Mouse (Mus musculus): Measurements from ENCODE around the gene Hoxd10. TPM values are rescaled to one million over a fixed set of nuclear protein-coding genes. Genes with fewer than 3 reads are reported as not detected.
A peak's percentile ranks its signal among the peaks of the same experiment; 100 is the strongest.

The Hoxd10 gene
- total and polyA plus RNA-seq, 2 experiments from 2014 or later = 0.22 TPM; not detected in 1

DNA sequence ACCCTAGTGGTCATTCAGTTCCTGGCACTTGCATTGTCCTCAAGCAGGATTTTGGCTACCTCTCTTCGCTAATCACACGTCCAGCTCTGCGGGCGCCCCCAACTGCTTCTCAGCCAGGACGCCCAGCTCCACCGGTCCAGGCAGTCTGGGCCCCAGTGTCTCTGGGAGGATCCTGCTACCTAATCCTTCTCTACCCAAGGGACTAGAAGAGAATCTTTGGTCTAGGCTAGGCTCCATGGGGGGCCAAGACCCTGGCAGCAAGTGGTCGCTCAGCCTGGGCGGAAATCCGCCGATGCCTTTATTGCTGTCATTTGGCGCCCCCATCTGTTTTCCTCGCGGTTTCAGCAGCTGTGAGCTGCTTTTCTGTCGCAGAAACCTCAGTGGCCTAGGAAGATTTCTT, 30.0 kb upstream of the Hoxd10 start:
- peak; percentile 73 for TF ChIP-seq CTCF (IDR thresholded peaks at IDR 0.05)
- H3K4me1 ChIP-seq (ENCODE audit: insufficient read depth, low read length) = no peaks in the 10 kb centered on the region
- H3K36me3 ChIP-seq (ENCODE audit: insufficient read depth, low read length) = no peaks in the 10 kb centered on the region
- DNase-seq (ENCODE audit: low spot score) (peak; percentile 83), ATAC-seq (ENCODE audit: low FRiP score) (peak; percentile 62; the same call in 1 of the 2 replicates)
- H3K27ac ChIP-seq (ENCODE audit: low read depth, low read length) = no peak overlapping the region
- H3K27me3 ChIP-seq (ENCODE audit: insufficient read depth, low read length) = peaks cover 72% of the 10 kb centered on the region
- 0% methylated on average over 14 of the region's 14 CpGs for WGBS
- no peaks in the 10 kb centered on the region for H3K9me3 ChIP-seq (ENCODE audit: low read length)
- H3K9ac ChIP-seq (replicated peaks; ENCODE audit: low read length, poor library complexity, severe bottlenecking) = no peak overlapping the region
- peak overlapping the region; percentile 36 for H3K4me2 ChIP-seq (ENCODE audit: low read depth, low read length, poor library complexity, severe bottlenecking)
- H3K4me3 ChIP-seq (ENCODE audit: low read depth, low read length) = peak overlapping the region; percentile 21; the same call in 1 of the 2 replicates

DNA sequence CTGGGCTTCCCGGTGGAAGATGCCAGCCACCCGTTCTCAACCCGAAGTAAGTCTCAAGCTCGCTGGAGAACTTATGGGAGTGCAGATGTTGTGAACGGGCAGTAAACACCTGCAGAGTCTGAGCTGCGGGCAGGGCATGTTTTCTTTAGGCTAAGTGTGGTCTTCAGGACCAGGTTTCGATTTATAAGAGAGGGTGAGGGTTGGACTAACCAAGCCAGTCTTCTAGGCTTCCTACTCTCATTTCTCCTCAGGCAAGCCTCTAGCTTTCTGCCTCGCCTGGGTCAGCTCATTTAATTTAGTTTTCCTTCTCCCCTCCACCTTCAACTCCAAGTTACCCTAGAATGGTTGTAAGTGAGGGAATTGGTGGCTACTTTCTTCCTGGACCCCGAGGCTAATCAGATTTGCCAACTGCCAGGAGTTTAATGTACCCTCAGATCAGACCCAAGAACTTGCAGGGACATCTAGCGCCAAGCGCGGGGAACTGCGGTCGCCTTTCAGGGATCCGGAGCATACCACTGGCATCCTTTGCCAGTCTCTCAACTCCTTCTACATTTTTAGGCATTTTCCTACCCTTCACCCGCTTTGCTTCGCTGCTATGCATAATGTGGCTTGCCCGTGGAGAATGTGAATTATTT, 28.3 kb upstream of the Hoxd10 start:
- Histone ChIP-seq H3K4me1 (ENCODE audit: insufficient read depth, low read length) (peaks cover under 1% of the 10 kb centered on the region; the same call in 1 of the 2 replicates), H3K9ac (replicated peaks; ENCODE audit: low read length, poor library complexity, severe bottlenecking) (no peak overlapping the region), H3K4me2 (ENCODE audit: low read depth, low read length, poor library complexity, severe bottlenecking) (no peak overlapping the region), H3K9me3 (ENCODE audit: low read length) (no peaks in the 10 kb centered on the region), H3K27me3 (ENCODE audit: insufficient read depth, low read length) (peaks cover 85% of the 10 kb centered on the region), H3K4me3 (ENCODE audit: low read depth, low read length) (no peak overlapping the region), H3K27ac (ENCODE audit: low read depth, low read length) (no peak overlapping the region), H3K36me3 (ENCODE audit: insufficient read depth, low read length) (no peaks in the 10 kb centered on the region)
- TF ChIP-seq CTCF (IDR thresholded peaks at IDR 0.05) = peak; percentile 84
- peak; percentile 77 for DNase-seq (ENCODE audit: low spot score)
- no peak for ATAC-seq (ENCODE audit: low FRiP score)
- 6% methylated on average over 18 of the region's 18 CpGs for WGBS

DNA sequence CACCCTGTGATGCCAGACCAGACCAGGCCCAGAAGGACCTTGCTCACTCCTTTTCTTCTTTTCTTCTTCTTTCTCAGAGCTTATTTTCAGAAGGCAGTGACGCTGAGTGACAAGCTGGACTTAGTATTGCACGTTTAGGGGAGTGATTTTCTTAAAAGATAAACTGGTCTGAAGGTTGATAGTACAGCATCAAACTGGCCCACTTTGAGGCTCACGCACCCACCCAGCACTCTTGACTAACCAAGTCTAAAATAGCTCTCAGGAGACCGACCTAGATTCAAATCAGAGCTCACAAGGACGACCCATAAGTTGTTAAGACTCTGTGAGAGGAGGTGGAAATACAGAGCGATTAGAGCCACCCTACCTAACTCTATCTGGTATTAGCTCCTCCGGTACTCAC, 25.3 kb upstream of the Hoxd10 start:
- no peak for TF ChIP-seq CTCF (IDR thresholded peaks at IDR 0.05)
- Histone ChIP-seq H3K9me3 (ENCODE audit: low read length) (no peaks in the 10 kb centered on the region), H3K9ac (replicated peaks; ENCODE audit: low read length, poor library complexity, severe bottlenecking) (no peak overlapping the region), H3K4me3 (ENCODE audit: low read depth, low read length) (no peak overlapping the region), H3K27me3 (ENCODE audit: insufficient read depth, low read length) (peaks cover 89% of the 10 kb centered on the region), H3K4me2 (ENCODE audit: low read depth, low read length, poor library complexity, severe bottlenecking) (no peak overlapping the region), H3K4me1 (ENCODE audit: insufficient read depth, low read length) (peaks cover 3% of the 10 kb centered on the region; the same call in 1 of the 2 replicates), H3K27ac (ENCODE audit: low read depth, low read length) (no peak overlapping the region), H3K36me3 (ENCODE audit: insufficient read depth, low read length) (no peaks in the 10 kb centered on the region)
- ATAC-seq (ENCODE audit: low FRiP score) (no peak), DNase-seq (ENCODE audit: low spot score) (no peak)
- 4% methylated on average over 7 of the region's 7 CpGs for WGBS

DNA sequence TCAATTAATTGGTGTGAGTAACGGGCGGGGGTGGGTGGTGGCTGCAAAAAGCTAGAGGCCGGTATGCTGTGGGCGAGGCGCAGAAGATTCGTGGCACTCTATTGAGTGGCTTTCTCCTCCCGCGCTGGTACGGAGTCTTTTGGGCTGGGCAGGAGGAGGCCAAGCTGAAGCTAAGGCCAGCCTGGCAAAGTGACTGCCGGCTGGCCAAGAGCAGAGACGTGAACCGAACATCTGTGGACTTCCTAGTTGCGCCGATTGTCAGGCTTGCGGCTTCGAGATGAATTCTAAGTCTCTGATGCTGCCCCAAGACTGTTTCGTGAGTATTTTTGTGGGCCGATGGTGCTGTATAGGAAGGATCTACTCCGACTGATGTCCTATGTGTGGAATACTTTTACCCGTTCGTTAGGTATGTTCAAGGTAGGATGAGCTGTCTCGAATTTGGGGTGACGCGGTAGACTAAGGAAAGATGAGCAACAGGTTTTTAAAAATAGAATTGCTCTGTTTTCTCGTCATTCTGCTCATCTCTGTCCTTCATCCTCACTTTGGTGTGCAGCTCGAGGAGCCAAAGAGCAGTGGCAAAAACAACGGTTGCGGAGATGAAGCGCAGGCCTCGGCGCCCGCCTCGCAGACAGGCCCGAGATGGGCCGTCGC, 24.4 kb upstream of the Hoxd10 start:
- WGBS = 2% methylated on average over 35 of the region's 36 CpGs
- Histone ChIP-seq H3K9me3 (ENCODE audit: low read length) (no peaks in the 10 kb centered on the region), H3K4me3 (ENCODE audit: low read depth, low read length) (no peak overlapping the region), H3K36me3 (ENCODE audit: insufficient read depth, low read length) (no peaks in the 10 kb centered on the region), H3K27me3 (ENCODE audit: insufficient read depth, low read length) (peaks cover 89% of the 10 kb centered on the region), H3K27ac (ENCODE audit: low read depth, low read length) (no peak overlapping the region), H3K4me1 (ENCODE audit: insufficient read depth, low read length) (peaks cover 3% of the 10 kb centered on the region; the same call in 1 of the 2 replicates), H3K4me2 (ENCODE audit: low read depth, low read length, poor library complexity, severe bottlenecking) (no peak overlapping the region), H3K9ac (replicated peaks; ENCODE audit: low read length, poor library complexity, severe bottlenecking) (no peak overlapping the region)
- ATAC-seq (ENCODE audit: low FRiP score) = no peak
- DNase-seq (ENCODE audit: low spot score) = no peak
- no peak for TF ChIP-seq CTCF (IDR thresholded peaks at IDR 0.05)

DNA sequence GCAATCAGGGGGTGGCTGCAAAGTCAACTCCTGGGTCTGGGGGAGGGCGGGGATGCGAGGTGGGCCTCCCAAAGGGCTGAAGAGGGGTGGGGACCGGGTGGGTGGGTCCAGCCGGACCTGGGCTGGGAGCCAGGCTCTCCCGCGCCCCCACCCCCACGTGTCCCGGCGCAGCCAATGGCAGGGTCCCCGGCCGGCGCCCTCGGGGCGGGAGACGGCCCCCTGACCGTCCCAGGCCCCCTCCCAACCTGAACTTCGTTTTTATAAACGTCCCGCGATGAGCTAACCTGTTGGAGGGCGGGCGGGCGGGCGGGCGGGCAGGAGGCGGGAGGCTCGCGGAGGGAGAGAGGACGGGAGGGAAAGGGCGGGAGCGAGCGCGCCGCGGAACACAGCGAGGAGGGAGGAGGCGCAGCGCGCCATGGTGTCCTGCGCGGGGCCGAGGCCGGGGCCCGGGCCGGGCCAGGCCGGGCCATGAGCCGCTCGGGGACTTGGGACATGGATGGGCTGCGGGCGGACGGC, 23.8 kb upstream of the Hoxd10 start, which contains the start of gene Hoxd13:
Hoxd13 (plus strand) TSS at position 469 of the 516 bp plus-strand sequence.
- TF ChIP-seq CTCF (IDR thresholded peaks at IDR 0.05) = no peak
- DNase-seq (ENCODE audit: low spot score) (no peak), ATAC-seq (ENCODE audit: low FRiP score) (no peak)
- no peaks in the 10 kb centered on the region for H3K9me3 ChIP-seq (ENCODE audit: low read length)
- H3K36me3 ChIP-seq (ENCODE audit: insufficient read depth, low read length) = no peaks in the 10 kb centered on the region
- H3K4me1 ChIP-seq (ENCODE audit: insufficient read depth, low read length) = peaks cover 3% of the 10 kb centered on the region; the same call in 1 of the 2 replicates
- peaks cover 89% of the 10 kb centered on the region for H3K27me3 ChIP-seq (ENCODE audit: insufficient read depth, low read length)
- H3K4me3 ChIP-seq (ENCODE audit: low read depth, low read length) = peak within 1 kb of the TSS; percentile 9; the same call in 1 of the 2 replicates
- no peak within 1 kb of the TSS for H3K27ac ChIP-seq (ENCODE audit: low read depth, low read length)
- no peak within 1 kb of the TSS for H3K9ac ChIP-seq (replicated peaks; ENCODE audit: low read length, poor library complexity, severe bottlenecking)
- WGBS = under 1% methylated on average over 14 of the region's 51 CpGs
- peak within 1 kb of the TSS; percentile 26 for H3K4me2 ChIP-seq (ENCODE audit: low read depth, low read length, poor library complexity, severe bottlenecking)

Measured in midbrain, postnatal 0 days (tissue).